Mouse (Mus musculus) lung, embryonic 14.5 days (tissue): Measurements from ENCODE around the gene Sipa1l1. TPM values are rescaled to one million over a fixed set of nuclear protein-coding genes. Genes with fewer than 3 reads are reported as not detected.

Experiments
- ATAC-seq: fragments of 200-750 bp; cut with Nextera tagmentation; 2 replicates; pipeline ENCODE4 v1.8.0; 2017; ENCODE audit warnings: mild to moderate bottlenecking, moderate TSS enrichment, moderate library complexity; ENCODE audit not compliant: insufficient read depth
- DNase-seq: peaks from one replicate; pipeline ENCODE4 v3.0.0-alpha.2; 2015
- H3K27ac ChIP-seq: fragments of 300-500 bp; sonication (generic); 2 replicates; pipeline ENCODE4 v1.5.1; 2014; ENCODE audit warnings: low read depth, mild to moderate bottlenecking, moderate library complexity
- H3K27me3 ChIP-seq: fragments of 300-500 bp; sonication (generic); 2 replicates; pipeline ENCODE4 v1.6.1; 2014; ENCODE audit warnings: low read length, control low read depth; ENCODE audit not compliant: insufficient read depth
- H3K36me3 ChIP-seq: fragments of 300-500 bp; sonication (generic); 2 replicates; pipeline ENCODE4 v1.6.1; 2014; ENCODE audit warnings: control low read depth; ENCODE audit not compliant: insufficient read depth
- H3K4me1 ChIP-seq: fragments of 300-500 bp; sonication (generic); 2 replicates; pipeline ENCODE4 v1.6.1; 2014; ENCODE audit warnings: antibody characterized with exemption, control low read depth; ENCODE audit not compliant: insufficient read depth
- H3K4me2 ChIP-seq: fragments of 300-500 bp; sonication (generic); 2 replicates; pipeline ENCODE4 v1.6.1; 2014; ENCODE audit warnings: mild to moderate bottlenecking
- H3K4me3 ChIP-seq: fragments of 300-500 bp; sonication (generic); 2 replicates; pipeline ENCODE4 v1.5.1; 2014; ENCODE audit warnings: low read depth, low read length
- H3K9ac ChIP-seq: fragments of 300-500 bp; sonication (generic); 2 replicates; pipeline ENCODE4 v1.6.1; 2014
- H3K9me3 ChIP-seq: fragments of 300-500 bp; sonication (generic); 2 replicates; pipeline ENCODE4 v1.6.1; 2016; ENCODE audit warnings: low read depth, low read length, control low read depth
- CTCF ChIP-seq: IDR thresholded peaks from 2 replicates; pipeline ENCODE4 v1.5.1; 2016; ENCODE audit warnings: antibody characterized with exemption, low read depth
- WGBS: fragments of 180-500 bp; shearing (Covaris S2); extraction: QIAGEN DNeasy Blood & Tissue Kit; methylation state at CpG from one replicate; pipeline ENCODE4 v1.1.7; 2014; 5-methylcytosine and 5-hydroxymethylcytosine counted together
- polyA plus RNA-seq: library from polyadenylated mRNA; unstranded; fragments of >200 nt; fragmentation: Nextera tagmentation; extraction: Ambion mirVana; gene quantifications from 2 replicates; pipeline ENCODE4 v1.2.1, GENCODE M21; 2014

Gene Sipa1l1
- polyA plus RNA-seq, 1 experiment from 2014 or later: 30.5 TPM

- DNase-seq (no peak), ATAC-seq (no peak)
- Histone ChIP-seq H3K4me1 (no peaks in the 10 kb centered on the region), H3K27ac (no peak overlapping the region), H3K9me3 (no peaks in the 10 kb centered on the region), H3K4me2 (no peak overlapping the region), H3K27me3 (no peaks in the 10 kb centered on the region), H3K9ac (no peak overlapping the region), H3K4me3 (no peak overlapping the region), H3K36me3 (no peaks in the 10 kb centered on the region)
- TF ChIP-seq CTCF: no peak
These were observed 23.9 kb upstream of the Sipa1l1 start for GRCm38 (mm10) chr12:82145173-82145572.

- Histone ChIP-seq H3K4me1 (no peaks in the 10 kb centered on the region), H3K4me3 (no peak overlapping the region), H3K27ac (no peak overlapping the region), H3K27me3 (no peaks in the 10 kb centered on the region), H3K4me2 (no peak overlapping the region), H3K36me3 (no peaks in the 10 kb centered on the region), H3K9me3 (no peaks in the 10 kb centered on the region), H3K9ac (no peak overlapping the region)
- ATAC-seq: no peak
- WGBS: 67% methylated on average over 12 of the region's 12 CpGs
- TF ChIP-seq CTCF: no peak
- no peak for DNase-seq
These were observed 22.0 kb upstream of the Sipa1l1 start for GRCm38 (mm10) chr12:82147021-82147693.

- ATAC-seq (no peak), DNase-seq (no peak)
- H3K27me3 ChIP-seq: no peaks in the 10 kb centered on the region
- no peaks in the 10 kb centered on the region for H3K4me1 ChIP-seq
- H3K36me3 ChIP-seq: no peaks in the 10 kb centered on the region
- 75% methylated on average over 8 of the region's 8 CpGs for WGBS
- TF ChIP-seq CTCF: no peak
- no peaks in the 10 kb centered on the region for H3K9me3 ChIP-seq
- H3K27ac ChIP-seq: no peak overlapping the region
- no peak overlapping the region for H3K4me2 ChIP-seq
- no peak overlapping the region for H3K4me3 ChIP-seq
- H3K9ac ChIP-seq: no peak overlapping the region
These were observed 20.7 kb upstream of the Sipa1l1 start for GRCm38 (mm10) chr12:82148328-82148930.

- H3K36me3 ChIP-seq: no peaks in the 10 kb centered on the region
- no peak overlapping the region for H3K4me3 ChIP-seq
- no peaks in the 10 kb centered on the region for H3K27me3 ChIP-seq
- TF ChIP-seq CTCF: no peak
- DNase-seq: no peak
- H3K9me3 ChIP-seq: no peaks in the 10 kb centered on the region
- WGBS: 68% methylated on average over 2 of the region's 2 CpGs
- H3K4me2 ChIP-seq: no peak overlapping the region
- no peak for ATAC-seq
- H3K27ac ChIP-seq: no peak overlapping the region
- H3K4me1 ChIP-seq: no peaks in the 10 kb centered on the region
- H3K9ac ChIP-seq: no peak overlapping the region
These were observed 18.1 kb upstream of the Sipa1l1 start for GRCm38 (mm10) chr12:82151019-82151418.

GRCm38 (mm10) chr12:82154527-82154926, 14.6 kb upstream of the Sipa1l1 start:
- Histone ChIP-seq H3K4me3 (no peak overlapping the region), H3K9me3 (no peaks in the 10 kb centered on the region), H3K27ac (no peak overlapping the region), H3K27me3 (no peaks in the 10 kb centered on the region), H3K9ac (no peak overlapping the region), H3K36me3 (no peaks in the 10 kb centered on the region), H3K4me2 (no peak overlapping the region), H3K4me1 (no peaks in the 10 kb centered on the region)
- WGBS: 81% methylated on average over 4 of the region's 4 CpGs
- DNase-seq: no peak
- TF ChIP-seq CTCF: no peak
- ATAC-seq: no peak

GRCm38 (mm10) chr12:82158516-82158915, 10.6 kb upstream of the Sipa1l1 start:
- WGBS: 89% methylated on average over 16 of the region's 16 CpGs
- no peak overlapping the region for H3K27ac ChIP-seq
- no peak for TF ChIP-seq CTCF
- no peaks in the 10 kb centered on the region for H3K9me3 ChIP-seq
- H3K4me3 ChIP-seq: no peak overlapping the region
- no peaks in the 10 kb centered on the region for H3K27me3 ChIP-seq
- H3K36me3 ChIP-seq: no peaks in the 10 kb centered on the region
- H3K9ac ChIP-seq: no peak overlapping the region
- no peak for ATAC-seq
- no peak overlapping the region for H3K4me2 ChIP-seq
- no peaks in the 10 kb centered on the region for H3K4me1 ChIP-seq
- DNase-seq: no peak

- ATAC-seq (no peak), DNase-seq (no peak)
- Histone ChIP-seq H3K4me3 (no peak overlapping the region), H3K4me2 (no peak overlapping the region), H3K9me3 (no peaks in the 10 kb centered on the region), H3K27me3 (no peaks in the 10 kb centered on the region), H3K36me3 (no peaks in the 10 kb centered on the region), H3K4me1 (no peaks in the 10 kb centered on the region), H3K9ac (no peak overlapping the region), H3K27ac (no peak overlapping the region)
- TF ChIP-seq CTCF: no peak
- 97% methylated on average over 3 of the region's 3 CpGs for WGBS
These were observed 9.7 kb upstream of the Sipa1l1 start for GRCm38 (mm10) chr12:82159372-82159771.
